ENCODE assay signal across 16 mouse cellular contexts in genomic region chr7:142493535-142493934, GRCm38 (mm10). TPM values are rescaled to one million over a fixed set of nuclear protein-coding genes. Genes with fewer than 3 reads are reported as not detected.
DNase-seq lines count a peak whose midpoint lies in the region; ATAC-seq and TF ChIP-seq lines count a peak whose summit lies in the region.
"Had no signal": no experiment of that assay in that cellular context is flagged by ENCODE, and none has a peak within 500 bp of the region (broad histone marks: within the 10 kb centered on the region; RNA-seq: fewer than 3 reads in every experiment).

No protein-coding gene starts in this region.

- 78% methylated on average over 8 of the region's 8 CpGs for WGBS in liver, postnatal 0 days (ENCODE audit: insufficient replicate concordance)
- WGBS in limb, embryonic 11.5 days = 39% methylated on average over 8 of the region's 8 CpGs
- 43% methylated on average over 8 of the region's 8 CpGs for WGBS in stomach, postnatal 0 days
- WGBS in forebrain, embryonic 16.5 days = 85% methylated on average over 8 of the region's 8 CpGs

- TF ChIP-seq EP300 in liver, postnatal 0 days (IDR thresholded peaks at IDR 0.05; ENCODE audit: low read depth) = no peak
- no peak for TF ChIP-seq EP300 in stomach, postnatal 0 days (optimal IDR thresholded peaks at IDR 0.05)

- H3K27ac ChIP-seq in liver, postnatal 0 days (ENCODE audit: low read depth) = no peak overlapping the region
- peak overlapping the region; percentile 6; the same call in 1 of the 2 replicates for H3K27ac ChIP-seq in limb, embryonic 11.5 days (replicated peaks; ENCODE audit: low read depth, low read length)
- peak overlapping the region; percentile 30 for H3K27ac ChIP-seq in stomach, postnatal 0 days (replicated peaks)
- no peak overlapping the region for H3K27ac ChIP-seq in forebrain, embryonic 16.5 days (ENCODE audit: low read length)

- H3K9me3 ChIP-seq in liver, postnatal 0 days (ENCODE audit: low read length) = no peaks in the 10 kb centered on the region
- no peaks in the 10 kb centered on the region for H3K9me3 ChIP-seq in limb, embryonic 11.5 days (ENCODE audit: control insufficient read depth, low read length)
- H3K9me3 ChIP-seq in stomach, postnatal 0 days (ENCODE audit: control insufficient read depth, low read length) = no peaks in the 10 kb centered on the region
- no peaks in the 10 kb centered on the region for H3K9me3 ChIP-seq in forebrain, embryonic 16.5 days (ENCODE audit: control insufficient read depth, low read length)
- H3K9me3 ChIP-seq: forebrain, embryonic 10.5 days had no signal

- H3K4me2 ChIP-seq in liver, postnatal 0 days (ENCODE audit: low read depth, low read length) = no peak overlapping the region
- H3K4me2 ChIP-seq in limb, embryonic 11.5 days (ENCODE audit: low read depth, severe bottlenecking) = no peak overlapping the region
- no peak overlapping the region for H3K4me2 ChIP-seq in stomach, postnatal 0 days (replicated peaks; ENCODE audit: low read depth)
- H3K4me2 ChIP-seq in forebrain, embryonic 16.5 days (ENCODE audit: low read length) = no peak overlapping the region

- H3K36me3 ChIP-seq in liver, postnatal 0 days (replicated peaks; ENCODE audit: insufficient read depth, low read length) = peaks cover 12% of the 10 kb centered on the region; the same call in 1 of the 2 replicates
- H3K36me3 ChIP-seq in limb, embryonic 11.5 days (ENCODE audit: control insufficient read depth, insufficient read depth, low read length) = no peaks in the 10 kb centered on the region
- H3K36me3 ChIP-seq in stomach, postnatal 0 days (ENCODE audit: control insufficient read depth, insufficient read depth, low read length) = peaks cover 9% of the 10 kb centered on the region
- H3K36me3 ChIP-seq in forebrain, embryonic 16.5 days (ENCODE audit: control insufficient read depth, insufficient read depth) = no peaks in the 10 kb centered on the region
- H3K36me3 ChIP-seq: forebrain, embryonic 10.5 days had no signal

- TF ChIP-seq CTCF in liver, postnatal 0 days (IDR thresholded peaks at IDR 0.05; ENCODE audit: low read depth) = no peak
- no peak for TF ChIP-seq CTCF in stomach, postnatal 0 days (IDR thresholded peaks at IDR 0.05; ENCODE audit: low read depth)

- ATAC-seq in liver, postnatal 0 days = no peak
- 0 out of 2 replicates have a peak, but pooled peaks have one; percentile 44 for ATAC-seq in limb, embryonic 11.5 days (ENCODE audit: insufficient number of reproducible peaks, low FRiP score, low TSS enrichment, low read depth)
- no peak for ATAC-seq in stomach, postnatal 0 days (ENCODE audit: low FRiP score, low TSS enrichment)
- ATAC-seq in forebrain, embryonic 16.5 days = no peak

- no peak overlapping the region for H3K9ac ChIP-seq in liver, postnatal 0 days (replicated peaks)
- no peak overlapping the region; the same call in 1 of the 2 replicates for H3K9ac ChIP-seq in limb, embryonic 11.5 days (ENCODE audit: low read length)
- H3K9ac ChIP-seq in stomach, postnatal 0 days (ENCODE audit: low read length) = no peak overlapping the region
- no peak overlapping the region for H3K9ac ChIP-seq in forebrain, embryonic 16.5 days (replicated peaks; ENCODE audit: low read depth, low read length)

- H3K27me3 ChIP-seq in liver, postnatal 0 days (ENCODE audit: insufficient read depth, low read length) = no peaks in the 10 kb centered on the region
- no peaks in the 10 kb centered on the region for H3K27me3 ChIP-seq in limb, embryonic 11.5 days (ENCODE audit: control insufficient read depth, insufficient read depth, low read length)
- H3K27me3 ChIP-seq in stomach, postnatal 0 days (ENCODE audit: control insufficient read depth, insufficient read depth, low read length) = no peaks in the 10 kb centered on the region
- no peaks in the 10 kb centered on the region for H3K27me3 ChIP-seq in forebrain, embryonic 16.5 days (replicated peaks; ENCODE audit: control insufficient read depth, insufficient read depth, low read length)

- DNase-seq in gastrocnemius, adult 18-20 months (ENCODE audit: low spot score) = peak; percentile 74
- DNase-seq in gastrocnemius, postnatal 10 days = no peak
- peak; percentile 18 for DNase-seq in liver
- DNase-seq in liver, postnatal 0 days = no peak
- DNase-seq in limb, embryonic 11.5 days (ENCODE audit: low spot score) = peak; percentile 52
- DNase-seq in stomach, postnatal 0 days (ENCODE audit: low spot score) = no peak
- no peak for DNase-seq in B cell, adult 2 months
- DNase-seq: adrenal gland, adult 2 months; cerebellum, postnatal 25 days; heart, postnatal 10 days; kidney, adult 11 months; lung, adult 2 months had no signal

- no peaks in the 10 kb centered on the region for H3K4me1 ChIP-seq in liver, postnatal 0 days (ENCODE audit: insufficient read depth)
- H3K4me1 ChIP-seq in limb, embryonic 11.5 days (ENCODE audit: control insufficient read depth, insufficient read depth, low read length) = peaks cover 11% of the 10 kb centered on the region
- no peaks in the 10 kb centered on the region for H3K4me1 ChIP-seq in stomach, postnatal 0 days (replicated peaks; ENCODE audit: control insufficient read depth, insufficient read depth)
- H3K4me1 ChIP-seq in forebrain, embryonic 16.5 days (replicated peaks; ENCODE audit: control insufficient read depth, insufficient read depth, low read length) = no peaks in the 10 kb centered on the region

- H3K4me3 ChIP-seq in liver, postnatal 0 days (ENCODE audit: low read depth, low read length) = no peak overlapping the region
- no peak overlapping the region for H3K4me3 ChIP-seq in limb, embryonic 11.5 days (ENCODE audit: low read depth, low read length)
- no peak overlapping the region for H3K4me3 ChIP-seq in stomach, postnatal 0 days (ENCODE audit: low read depth, low read length)
- H3K4me3 ChIP-seq in forebrain, embryonic 16.5 days (replicated peaks; ENCODE audit: low read length) = no peak overlapping the region
- H3K4me3 ChIP-seq: forebrain, embryonic 10.5 days had no signal

RNA-seq across cellular contexts. Expression of gene Tnnt3, which starts 5.1 kb away (rescaled TPM):
- over 10,000 TPM; 35,269 to 35,976 TPM for total RNA-seq in gastrocnemius, adult 18-20 months (2021)
- over 10,000 TPM; 17,146 to 18,824 TPM for total RNA-seq in gastrocnemius, postnatal 10 days (2021)
- 3.6 and 72.5 TPM in 2 replicates for polyA plus RNA-seq in liver, postnatal 0 days (2015; fragmentation: Nextera tagmentation; extraction: Ambion mirVana)
- 8.0 and 10.8 TPM in 2 replicates for polyA plus RNA-seq in limb, embryonic 11.5 days (2014; fragmentation: Nextera tagmentation; extraction: Ambion mirVana)
- polyA plus RNA-seq in stomach, postnatal 0 days (2015; fragmentation: Nextera tagmentation; extraction: Ambion mirVana) = 8.0 and 11.7 TPM in 2 replicates
- polyA plus RNA-seq in forebrain, embryonic 16.5 days (2015; fragmentation: Nextera tagmentation; extraction: Ambion mirVana) = 0.73 and 1.2 TPM in 2 replicates
- total RNA-seq: adrenal gland, adult 2 months; left cerebral cortex, postnatal 14 days; megakaryocyte-erythroid progenitor cell, adult 5-6 weeks had no signal
- polyA plus RNA-seq: adrenal gland, adult 2 months had no signal

RNA-seq across cellular contexts. Expression of gene Lsp1, which starts 32.9 kb away (rescaled TPM):
- 10 to 100 TPM; 30.3 to 38.4 TPM for total RNA-seq in gastrocnemius, adult 18-20 months (2021)
- 10 to 100 TPM; 14.4 to 24.4 TPM for total RNA-seq in gastrocnemius, postnatal 10 days (2021)
- 31.5 and 33.6 TPM in 2 replicates for polyA plus RNA-seq in liver, postnatal 0 days (2015; fragmentation: Nextera tagmentation; extraction: Ambion mirVana)
- 22.8 and 23.3 TPM in 2 replicates for polyA plus RNA-seq in limb, embryonic 11.5 days (2014; fragmentation: Nextera tagmentation; extraction: Ambion mirVana)
- polyA plus RNA-seq in stomach, postnatal 0 days (2015; fragmentation: Nextera tagmentation; extraction: Ambion mirVana) = 107 and 110 TPM in 2 replicates
- polyA plus RNA-seq in forebrain, embryonic 16.5 days (2015; fragmentation: Nextera tagmentation; extraction: Ambion mirVana) = 3.5 and 5.5 TPM in 2 replicates

RNA-seq across cellular contexts. Expression of gene Mrpl23, which starts 39.0 kb away (rescaled TPM):
- 1 to 10 TPM; 1.7 to 1.9 TPM for total RNA-seq in gastrocnemius, adult 18-20 months (2021)
- 1 to 10 TPM; 6.4 to 7.2 TPM for total RNA-seq in gastrocnemius, postnatal 10 days (2021)
- polyA plus RNA-seq in liver, postnatal 0 days (2015; fragmentation: Nextera tagmentation; extraction: Ambion mirVana) = 18.7 and 19.3 TPM in 2 replicates
- 17.8 and 19.7 TPM in 2 replicates for polyA plus RNA-seq in limb, embryonic 11.5 days (2014; fragmentation: Nextera tagmentation; extraction: Ambion mirVana)
- 17.7 and 19.4 TPM in 2 replicates for polyA plus RNA-seq in stomach, postnatal 0 days (2015; fragmentation: Nextera tagmentation; extraction: Ambion mirVana)
- 16.0 and 23.0 TPM in 2 replicates for polyA plus RNA-seq in forebrain, embryonic 16.5 days (2015; fragmentation: Nextera tagmentation; extraction: Ambion mirVana)

RNA-seq across cellular contexts. Expression of gene Tnni2, which starts 51.9 kb away (rescaled TPM):
- total RNA-seq in gastrocnemius, adult 18-20 months (2021) = over 10,000 TPM; 19,257 to 20,060 TPM
- total RNA-seq in gastrocnemius, postnatal 10 days (2021) = over 10,000 TPM; 11,296 to 12,937 TPM
- polyA plus RNA-seq in liver, postnatal 0 days (2015; fragmentation: Nextera tagmentation; extraction: Ambion mirVana) = 6.9 and 72.7 TPM in 2 replicates
- polyA plus RNA-seq in limb, embryonic 11.5 days (2014; fragmentation: Nextera tagmentation; extraction: Ambion mirVana) = 7.0 and 10.3 TPM in 2 replicates
- polyA plus RNA-seq in stomach, postnatal 0 days (2015; fragmentation: Nextera tagmentation; extraction: Ambion mirVana) = 19.1 and 19.6 TPM in 2 replicates
- polyA plus RNA-seq in forebrain, embryonic 16.5 days (2015; fragmentation: Nextera tagmentation; extraction: Ambion mirVana) = 0.89 TPM in 1 of 2 replicates, not detected in the other
- polyA plus RNA-seq: adrenal gland, adult 2 months had no signal

RNA-seq across cellular contexts. Expression of gene Syt8, which starts 58.9 kb away (rescaled TPM):
- not detected for total RNA-seq in gastrocnemius, adult 18-20 months (2021)
- under 1 TPM in 1 of 2 experiments, not detected in 1; 0.36 TPM for total RNA-seq in gastrocnemius, postnatal 10 days (2021)
- not detected in 2 replicates for polyA plus RNA-seq in liver, postnatal 0 days (2015; fragmentation: Nextera tagmentation; extraction: Ambion mirVana)
- polyA plus RNA-seq in limb, embryonic 11.5 days (2014; fragmentation: Nextera tagmentation; extraction: Ambion mirVana) = 0.62 TPM in 1 of 2 replicates, not detected in the other
- 70.7 and 78.9 TPM in 2 replicates for polyA plus RNA-seq in stomach, postnatal 0 days (2015; fragmentation: Nextera tagmentation; extraction: Ambion mirVana)
- not detected in 2 replicates for polyA plus RNA-seq in forebrain, embryonic 16.5 days (2015; fragmentation: Nextera tagmentation; extraction: Ambion mirVana)
- total RNA-seq: adrenal gland, adult 2 months; heart, postnatal 10 days; megakaryocyte-erythroid progenitor cell, adult 5-6 weeks had no signal
- polyA plus RNA-seq: forebrain, embryonic 10.5 days had no signal

Comparison
In these comparisons a context has a peak if more than half of its experiments do, and no peak if none do; other contexts are left out.
1. DNase-seq: peak in gastrocnemius, adult 18-20 months (single experiment), liver (single experiment) and limb, embryonic 11.5 days (single experiment); none in gastrocnemius, postnatal 10 days (single experiment), liver, postnatal 0 days (single experiment), stomach, postnatal 0 days (single experiment) and B cell, adult 2 months (0 of 2).
2. H3K27ac ChIP-seq: peak in limb, embryonic 11.5 days (single experiment) and stomach, postnatal 0 days (single experiment); none in liver, postnatal 0 days (single experiment) and forebrain, embryonic 16.5 days (single experiment).